Mouse (Mus musculus) liver, embryonic 13.5 days (tissue): ENCODE data around the gene Gm8251. TPM values are rescaled to one million over a fixed set of nuclear protein-coding genes. Genes with fewer than 3 reads are reported as not detected.
"Not testable (repeated sequence)": the region's sequence is repeated elsewhere in the genome, so short reads cannot be mapped to it uniquely, and the experiment has no call there.

ENCODE experiments used
- ATAC-seq: fragments of 200-750 bp; cut with Nextera tagmentation; 2 replicates; pipeline ENCODE4 v1.8.0; 2017; ENCODE audit warnings: low read depth, mild to moderate bottlenecking, moderate number of reproducible peaks, moderate library complexity
- DNase-seq: peaks from one replicate; pipeline ENCODE4 v3.0.0; 2022
- H3K27ac ChIP-seq: fragments of 300-500 bp; sonication (generic); 2 replicates; pipeline ENCODE4 v1.5.1; 2015; ENCODE audit warnings: moderate library complexity, mild to moderate bottlenecking, inconsistent platforms
- H3K27me3 ChIP-seq: fragments of 300-500 bp; sonication (generic); 2 replicates; pipeline ENCODE4 v1.6.1; 2015; ENCODE audit warnings: mild to moderate bottlenecking, inconsistent platforms
- H3K36me3 ChIP-seq: fragments of 300-500 bp; sonication (generic); 2 replicates; pipeline ENCODE4 v1.6.1; 2015; ENCODE audit warnings: mild to moderate bottlenecking, inconsistent platforms
- H3K4me1 ChIP-seq: fragments of 300-500 bp; sonication (generic); replicated peaks from 2 replicates; pipeline ENCODE4 v1.6.1; 2015; ENCODE audit warnings: inconsistent platforms
- H3K4me2 ChIP-seq: fragments of 300-500 bp; sonication (generic); 2 replicates; pipeline ENCODE4 v1.6.1; 2015; ENCODE audit warnings: inconsistent platforms, mild to moderate bottlenecking, moderate library complexity
- H3K4me3 ChIP-seq: fragments of 300-500 bp; sonication (generic); replicated peaks from 2 replicates; pipeline ENCODE4 v1.5.1; 2015; ENCODE audit warnings: mild to moderate bottlenecking, inconsistent platforms
- H3K9ac ChIP-seq: fragments of 300-500 bp; sonication (generic); 2 replicates; pipeline ENCODE4 v1.6.1; 2015; ENCODE audit warnings: mild to moderate bottlenecking, inconsistent platforms
- H3K9me3 ChIP-seq: fragments of 300-500 bp; sonication (generic); replicated peaks from 2 replicates; pipeline ENCODE4 v1.6.1; 2016; ENCODE audit warnings: inconsistent platforms
- WGBS: fragments of 180-500 bp; shearing (Covaris S2); methylation state at CpG from one replicate; pipeline ENCODE4 v1.1.7; 2015; ENCODE audit not compliant: insufficient replicate concordance; 5-methylcytosine and 5-hydroxymethylcytosine counted together
- polyA plus RNA-seq: library from polyadenylated mRNA; unstranded; fragments of >200 nt; fragmentation: Nextera tagmentation; extraction: Ambion mirVana; gene quantifications from 2 replicates; pipeline ENCODE4 v1.2.1, GENCODE M21; 2015

Gene Gm8251
- polyA plus RNA-seq, result 0.13 and 0.20 TPM in 2 replicates

DNA sequence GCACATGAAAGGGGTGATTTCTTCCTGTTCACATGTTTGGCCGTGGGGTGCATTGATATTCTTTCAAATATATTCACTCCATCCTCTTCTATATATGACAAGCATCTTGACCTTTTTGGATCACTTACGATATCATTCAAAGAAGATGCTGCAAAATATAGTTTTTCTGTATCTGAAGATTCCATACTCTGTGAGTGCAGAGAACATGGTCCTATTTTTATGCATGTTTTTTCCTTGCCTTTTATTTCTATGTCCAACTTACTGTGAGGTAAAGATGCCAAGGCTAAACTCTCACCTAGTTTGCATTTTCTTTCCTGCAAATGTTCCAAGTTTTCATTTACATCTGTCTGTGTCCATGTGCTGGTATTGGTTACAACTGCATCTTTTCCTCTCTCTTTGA lies at the start of gene Gm8251:
Gene Gm8251 (minus strand): TSS at position 101 of the 400 bp plus-strand sequence.
- DNase-seq (no peak), ATAC-seq (no peak)
- Histone ChIP-seq H3K4me2 (no peak within 1 kb of the TSS), H3K9ac (no peak within 1 kb of the TSS), H3K27me3 (no peaks in the 10 kb centered on the region), H3K27ac (no peak within 1 kb of the TSS), H3K4me1 (no peaks in the 10 kb centered on the region), H3K36me3 (no peaks in the 10 kb centered on the region), H3K4me3 (no peak within 1 kb of the TSS), H3K9me3 (no peaks in the 10 kb centered on the region)
- WGBS, result 67% methylated on average over 2 of the region's 2 CpGs

DNA sequence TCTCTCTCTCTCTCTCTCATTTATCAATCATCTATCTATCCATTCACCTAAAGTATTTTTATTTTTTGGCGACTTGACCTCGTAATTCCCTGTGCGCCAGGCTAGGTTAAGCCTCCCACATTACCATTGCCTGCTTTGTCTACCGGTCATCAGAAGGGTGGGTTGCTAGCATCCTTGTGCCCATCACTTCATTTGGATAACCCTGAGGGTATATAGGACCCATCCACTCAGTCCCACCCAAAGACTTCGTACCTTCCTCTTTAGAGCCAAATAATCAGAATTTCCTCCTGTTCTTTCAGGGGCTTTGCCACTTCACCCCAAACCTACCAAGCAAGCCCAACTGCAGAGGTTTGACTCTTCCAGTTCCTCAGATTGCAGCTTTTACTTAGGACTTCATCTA lies 41.2 kb upstream of the Gm8251 start:
- WGBS, result 21% methylated on average over 5 of the region's 5 CpGs
- H3K4me3 ChIP-seq, result peak overlapping the region; percentile 81
- peaks cover 19% of the 10 kb centered on the region for H3K4me1 ChIP-seq
- H3K36me3 ChIP-seq, result peaks cover 13% of the 10 kb centered on the region
- no peaks in the 10 kb centered on the region for H3K27me3 ChIP-seq
- H3K4me2 ChIP-seq, result peak overlapping the region; percentile 74
- H3K27ac ChIP-seq, result no peak overlapping the region
- DNase-seq (no peak), ATAC-seq (no peak)
- peak overlapping the region; percentile 91 for H3K9ac ChIP-seq
- no peaks in the 10 kb centered on the region for H3K9me3 ChIP-seq

DNA sequence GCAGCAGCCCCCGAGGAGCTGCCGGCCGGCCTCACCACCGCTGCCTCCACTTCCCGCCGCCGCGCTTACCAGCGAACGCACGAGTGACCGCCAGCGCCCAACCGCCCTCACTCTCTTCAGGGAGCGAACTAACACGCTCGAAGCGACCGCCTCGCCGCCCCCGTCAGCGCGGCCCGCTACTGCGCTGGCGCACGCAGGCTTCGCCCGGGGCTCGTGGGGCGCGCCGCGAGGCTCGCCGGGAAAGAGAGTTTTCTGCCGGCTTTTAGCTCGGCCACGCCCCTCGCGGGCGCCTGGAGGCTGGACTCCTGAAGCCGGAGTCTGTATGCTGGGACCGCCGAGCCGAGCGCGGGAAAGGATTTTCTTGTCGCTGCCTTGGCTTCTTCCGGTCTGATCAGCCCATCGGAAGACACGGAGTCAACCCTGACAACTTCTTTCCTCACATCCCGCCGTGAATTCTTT lies 40.6 kb upstream of the Gm8251 start, which contains the start of gene Tex30:
Gene Tex30 (minus strand): TSS at position 183 of the 459 bp plus-strand sequence.
- peak within 1 kb of the TSS; percentile 81 for H3K4me3 ChIP-seq
- no peaks in the 10 kb centered on the region for H3K9me3 ChIP-seq
- H3K27me3 ChIP-seq, result no peaks in the 10 kb centered on the region
- DNase-seq (peak; percentile 93), ATAC-seq (peak; percentile 95)
- H3K9ac ChIP-seq, result peak within 1 kb of the TSS; percentile 91
- peak within 1 kb of the TSS; percentile 94 for H3K27ac ChIP-seq
- peaks cover 19% of the 10 kb centered on the region for H3K4me1 ChIP-seq
- H3K36me3 ChIP-seq, result peaks cover 15% of the 10 kb centered on the region
- WGBS, result under 1% methylated on average over 55 of the region's 55 CpGs
- H3K4me2 ChIP-seq, result peak within 1 kb of the TSS; percentile 74

DNA sequence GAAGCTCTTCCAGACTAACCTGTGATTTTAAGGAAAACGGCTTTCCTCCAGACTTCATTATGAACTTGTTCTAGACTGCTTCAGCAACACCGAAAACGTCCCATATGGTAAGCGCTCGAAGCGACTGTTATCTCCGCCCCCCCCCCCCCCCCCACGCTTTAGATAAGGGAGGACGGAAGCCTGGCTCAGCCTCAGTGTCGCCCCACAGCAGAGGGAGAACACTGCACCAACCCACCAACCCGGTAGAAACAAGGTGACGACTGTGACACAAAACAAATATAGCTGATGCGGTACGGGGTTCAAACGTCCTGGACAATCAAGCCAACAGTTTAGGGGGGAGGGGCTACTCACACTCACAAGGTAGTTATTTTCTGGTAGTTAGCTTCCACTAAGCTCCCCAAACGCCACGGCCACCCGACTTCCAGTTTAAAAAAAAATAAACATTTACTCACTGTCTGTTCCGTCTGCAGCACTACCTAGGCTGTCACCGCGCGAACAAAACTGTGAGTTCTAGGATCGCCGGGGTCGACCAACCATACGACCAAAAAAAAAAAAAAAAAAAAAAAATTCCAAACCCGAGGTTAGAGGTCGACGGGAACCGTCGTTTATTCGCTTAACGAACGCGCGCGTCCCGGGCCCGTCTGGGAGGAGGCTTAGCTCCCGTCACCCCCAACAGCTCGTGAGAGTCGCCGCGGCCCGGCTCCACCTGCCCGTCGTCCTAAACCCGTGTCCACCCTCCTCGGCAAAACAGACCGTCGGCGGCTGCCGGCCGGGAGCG lies 39.9 kb upstream of the Gm8251 start:
- peaks cover 19% of the 10 kb centered on the region for H3K4me1 ChIP-seq
- H3K36me3 ChIP-seq, result peaks cover 21% of the 10 kb centered on the region
- H3K27ac ChIP-seq, result peak overlapping the region; percentile 94
- ATAC-seq, result peak; percentile 75
- no peaks in the 10 kb centered on the region for H3K9me3 ChIP-seq
- WGBS, result under 1% methylated on average over 55 of the region's 55 CpGs
- peak overlapping the region; percentile 74 for H3K4me2 ChIP-seq
- H3K4me3 ChIP-seq, result peak overlapping the region; percentile 81
- H3K9ac ChIP-seq, result peak overlapping the region; percentile 91
- DNase-seq, result no peak
- H3K27me3 ChIP-seq, result no peaks in the 10 kb centered on the region

DNA sequence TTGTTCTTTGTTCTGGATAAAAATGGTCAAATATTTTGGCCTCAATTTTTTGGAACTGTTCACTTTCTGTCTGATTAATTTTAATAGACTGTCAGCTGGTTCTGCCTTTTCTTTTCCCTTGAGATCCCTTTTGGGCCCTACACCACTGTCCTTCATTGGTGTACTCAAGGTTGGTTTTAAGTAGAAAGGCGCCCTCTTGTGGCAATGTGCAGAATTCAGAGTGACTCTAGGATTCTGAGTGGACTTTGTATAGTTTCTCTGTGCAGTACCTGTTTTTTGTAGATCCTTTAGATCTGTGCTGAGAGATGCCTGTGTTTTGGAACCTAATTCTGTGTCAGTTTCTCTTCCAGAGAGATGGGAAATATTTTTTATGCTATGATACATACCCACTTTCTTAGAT lies 2.9 kb upstream of the Gm8251 start:
- Histone ChIP-seq H3K4me3 (no peak overlapping the region), H3K4me1 (no peaks in the 10 kb centered on the region), H3K9me3 (no peaks in the 10 kb centered on the region), H3K9ac (no peak overlapping the region), H3K36me3 (no peaks in the 10 kb centered on the region), H3K4me2 (no peak overlapping the region), H3K27ac (no peak overlapping the region), H3K27me3 (no peaks in the 10 kb centered on the region)
- 0% methylated on average over 1 of the region's 1 CpGs for WGBS
- DNase-seq (peak; percentile 14), ATAC-seq (no peak)

DNA sequence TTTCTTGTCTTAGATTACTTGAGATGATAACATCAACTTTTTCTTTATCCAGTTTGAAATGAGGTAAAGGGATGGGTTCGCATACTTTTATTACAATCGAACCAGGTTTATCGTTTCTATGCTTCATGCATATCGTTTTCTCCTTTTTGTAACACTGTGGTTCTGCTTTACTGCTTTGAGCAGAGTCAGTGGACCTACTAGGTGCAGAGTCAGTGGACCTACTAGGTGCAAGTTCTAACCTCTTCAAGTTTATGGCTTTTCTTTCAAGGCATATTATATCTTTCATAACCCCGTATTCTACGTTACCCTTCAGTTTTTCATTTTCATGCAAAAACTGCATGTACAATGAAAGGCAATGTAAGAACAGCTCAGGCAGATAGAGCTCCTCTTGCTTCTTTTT lies 1.7 kb upstream of the Gm8251 start:
- H3K4me3 ChIP-seq, result no peak overlapping the region
- H3K4me2 ChIP-seq, result no peak overlapping the region

DNA sequence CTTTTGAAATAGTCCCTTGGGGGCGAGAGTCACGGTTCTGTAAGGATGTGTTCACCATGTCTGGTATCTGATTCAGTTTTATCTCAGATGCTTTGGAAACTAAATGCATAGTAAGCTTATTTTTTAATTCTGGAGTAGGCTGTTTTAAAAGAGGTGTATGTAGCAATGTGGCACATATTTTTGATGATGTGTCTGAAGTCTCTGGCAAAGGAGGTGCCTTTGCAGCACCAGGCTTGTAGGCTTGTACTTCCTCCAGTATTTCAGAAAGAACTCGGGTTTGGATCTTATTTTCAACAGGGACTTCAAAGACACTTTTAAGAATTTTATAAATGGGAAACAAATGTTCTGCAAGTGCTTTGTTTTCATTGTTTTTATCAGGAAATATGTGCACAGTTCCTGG lies 3.9 kb downstream of the Gm8251 start:
- Histone ChIP-seq H3K4me3 (no peak overlapping the region), H3K9ac (no peak overlapping the region), H3K27ac (no peak overlapping the region), H3K4me1 (no peaks in the 10 kb centered on the region), H3K27me3 (no peaks in the 10 kb centered on the region), H3K36me3 (no peaks in the 10 kb centered on the region), H3K4me2 (no peak overlapping the region), H3K9me3 (no peaks in the 10 kb centered on the region)
- DNase-seq, result no peak
- ATAC-seq, result no peak
- WGBS, result 65% methylated on average over 3 of the region's 3 CpGs

More for the DNA sequence above, 1.7 kb upstream of the Gm8251 start:
- Histone ChIP-seq H3K27ac (no peak overlapping the region), H3K4me1 (no peaks in the 10 kb centered on the region), H3K9ac (no peak overlapping the region), H3K36me3 (no peaks in the 10 kb centered on the region), H3K9me3 (no peaks in the 10 kb centered on the region), H3K27me3 (no peaks in the 10 kb centered on the region)
- ATAC-seq (no peak), DNase-seq (no peak)
- WGBS, result 83% methylated on average over 6 of the region's 6 CpGs

DNA sequence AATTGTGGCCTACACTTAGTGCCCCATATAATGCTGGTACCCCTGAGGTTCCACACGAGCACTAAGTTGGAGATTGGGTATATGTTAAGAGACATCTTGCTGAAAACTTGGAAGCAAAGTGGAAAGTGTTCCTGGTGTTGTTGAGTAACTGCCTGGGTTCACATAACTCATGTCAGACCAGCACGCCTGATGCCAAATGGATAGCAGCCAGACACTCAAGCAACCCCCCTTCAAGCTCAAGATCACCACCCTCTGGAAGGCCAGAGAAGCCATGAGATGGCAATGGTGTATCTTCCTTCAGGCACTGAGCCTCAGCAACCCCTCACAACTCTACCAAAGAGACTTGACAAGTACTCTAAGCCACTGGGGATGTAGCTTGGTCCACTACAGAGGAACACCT lies 15.2 kb downstream of the Gm8251 start:
- no peak for ATAC-seq
- 57% methylated on average over 2 of the region's 2 CpGs for WGBS
- no peak for DNase-seq

DNA sequence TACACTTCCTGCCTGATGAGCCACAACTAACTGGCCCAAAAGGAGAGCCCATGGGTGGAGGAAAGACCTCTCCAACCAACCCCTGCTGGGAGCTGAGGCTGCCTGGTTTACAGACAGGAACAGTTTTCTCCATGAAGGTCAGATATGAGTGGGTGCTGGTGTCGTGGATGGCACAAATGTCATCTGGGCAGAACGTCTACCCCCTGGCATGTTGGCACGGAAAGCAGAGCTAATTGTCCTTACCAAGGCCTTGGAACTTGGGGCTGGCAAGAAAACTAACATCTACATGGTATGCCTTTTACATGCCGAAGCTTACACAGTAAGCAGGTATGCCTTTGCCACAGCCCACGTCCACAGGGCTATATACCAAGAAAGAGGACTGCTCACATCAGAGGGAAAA lies 16.0 kb downstream of the Gm8251 start:
- not testable (repeated sequence) for H3K4me2 ChIP-seq, H3K4me3 ChIP-seq, H3K4me1 ChIP-seq, H3K36me3 ChIP-seq, DNase-seq, H3K9me3 ChIP-seq, H3K27ac ChIP-seq, H3K27me3 ChIP-seq, ATAC-seq, H3K9ac ChIP-seq
- WGBS, result 57% methylated on average over 5 of the region's 5 CpGs

More for the DNA sequence above, 15.2 kb downstream of the Gm8251 start:
- H3K4me3 ChIP-seq, result no peak overlapping the region
- peaks cover 4% of the 10 kb centered on the region; the same call in 1 of the 2 replicates for H3K4me1 ChIP-seq
- H3K9me3 ChIP-seq, result no peaks in the 10 kb centered on the region
- H3K27me3 ChIP-seq, result no peaks in the 10 kb centered on the region
- H3K36me3 ChIP-seq, result no peaks in the 10 kb centered on the region
- H3K4me2 ChIP-seq, result no peak overlapping the region
- H3K27ac ChIP-seq, result no peak overlapping the region
- H3K9ac ChIP-seq, result no peak overlapping the region

DNA sequence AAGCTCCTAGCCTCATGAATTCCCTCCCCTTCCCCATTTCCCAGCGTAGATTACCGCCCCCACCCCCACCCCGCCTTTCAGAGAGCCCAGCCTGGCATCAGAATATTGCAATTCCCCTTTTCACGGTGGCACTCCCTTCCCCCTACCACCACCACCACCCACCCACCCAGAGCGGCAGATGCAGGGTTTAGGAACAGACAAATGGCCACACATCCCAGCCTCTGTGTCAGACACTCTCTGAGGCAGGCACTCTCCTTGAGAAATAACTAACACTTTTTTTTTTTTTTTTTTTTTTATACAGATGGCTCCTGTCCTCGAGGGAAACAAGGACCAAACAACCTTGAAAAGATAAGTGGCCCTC lies 19.2 kb downstream of the Gm8251 start:
- no peak for DNase-seq
- Histone ChIP-seq H3K4me1 (peaks cover 4% of the 10 kb centered on the region; the same call in 1 of the 2 replicates), H3K9me3 (no peaks in the 10 kb centered on the region), H3K4me3 (peak overlapping the region; percentile 52), H3K9ac (peak overlapping the region; percentile 41), H3K36me3 (no peaks in the 10 kb centered on the region), H3K27me3 (no peaks in the 10 kb centered on the region), H3K4me2 (peak overlapping the region; percentile 65), H3K27ac (no peak overlapping the region)
- 6% methylated on average over 6 of the region's 6 CpGs for WGBS
- ATAC-seq, result 0 out of 2 replicates have a peak, but pooled peaks have one; percentile 20

DNA sequence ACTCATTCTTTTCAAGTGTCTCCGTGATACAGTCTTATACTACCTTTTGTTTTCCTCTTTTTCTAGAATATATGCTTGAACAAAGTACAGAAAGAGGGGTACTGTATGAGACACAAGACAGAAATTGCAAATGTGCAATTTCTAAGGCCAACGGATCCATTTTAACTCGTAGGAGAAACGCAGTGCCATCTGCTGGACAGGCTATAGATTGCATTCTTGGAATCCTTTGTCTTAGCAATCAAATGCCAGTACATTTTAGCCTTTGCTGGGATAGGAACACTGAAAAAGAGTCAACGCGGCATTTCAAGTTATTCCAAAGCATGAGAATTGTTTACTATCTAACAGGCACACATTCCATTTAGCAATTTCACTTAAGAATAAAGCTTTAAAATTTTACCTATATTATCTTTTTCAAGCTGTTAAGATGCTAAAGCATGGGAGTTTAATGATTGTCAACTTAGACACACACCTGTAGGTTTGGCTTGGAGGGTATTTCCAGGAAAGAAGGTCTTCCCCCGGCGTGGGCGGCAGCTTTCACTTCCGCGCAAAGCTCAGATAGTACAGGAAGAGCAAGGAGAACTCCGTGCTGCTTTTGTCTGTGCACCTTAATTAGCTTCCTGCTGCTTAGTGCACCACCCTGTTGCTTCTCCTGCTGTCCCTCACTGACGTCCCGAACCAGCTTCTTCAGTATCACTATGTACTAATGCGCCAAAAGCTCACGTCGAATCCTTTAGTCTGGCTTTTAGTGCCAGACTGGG lies 19.8 kb downstream of the Gm8251 start:
- peak; percentile 41; the same call in 1 of the 2 replicates for ATAC-seq
- Histone ChIP-seq H3K4me2 (peak overlapping the region; percentile 65), H3K9ac (peak overlapping the region; percentile 41), H3K27ac (no peak overlapping the region), H3K27me3 (no peaks in the 10 kb centered on the region), H3K9me3 (no peaks in the 10 kb centered on the region), H3K36me3 (no peaks in the 10 kb centered on the region), H3K4me3 (peak overlapping the region; percentile 52), H3K4me1 (peaks cover 4% of the 10 kb centered on the region; the same call in 1 of the 2 replicates)
- peak; percentile 29 for DNase-seq
- WGBS, result 1% methylated on average over 17 of the region's 17 CpGs
